Mouse (Mus musculus): Measurements from ENCODE around the gene Parn. TPM values are rescaled to one million over a fixed set of nuclear protein-coding genes. Genes with fewer than 3 reads are reported as not detected.
A peak's percentile ranks its signal among the peaks of the same experiment; 100 is the strongest.

Parn gene
- total RNA-seq, 2 experiments from 2014 or later, result 25.0 to 38.3 TPM

GRCm38 (mm10) chr16:13557784-13558183 is 110.2 kb downstream of the Parn start:
- DNase-seq (ENCODE audit: low spot score in 2 of 2), result no peak

GRCm38 (mm10) chr16:13556954-13557470 is 111.0 kb downstream of the Parn start:
- DNase-seq (ENCODE audit: low spot score in 2 of 2), result no peak

GRCm38 (mm10) chr16:13556446-13556845 is 111.5 kb downstream of the Parn start:
- no peak for DNase-seq (ENCODE audit: low spot score in 2 of 2)

GRCm38 (mm10) chr16:13550667-13551066 is 117.3 kb downstream of the Parn start:
- no peak for DNase-seq (ENCODE audit: low spot score in 2 of 2)

- no peak for DNase-seq (ENCODE audit: low spot score in 2 of 2)
Measured at GRCm38 (mm10) chr16:13549976-13550375, 118.0 kb downstream of the Parn start.

GRCm38 (mm10) chr16:13541816-13542215 is 126.2 kb downstream of the Parn start:
- no peak for DNase-seq (ENCODE audit: low spot score in 2 of 2)

- DNase-seq (ENCODE audit: low spot score in 2 of 2), result no peak
Measured at GRCm38 (mm10) chr16:13541121-13541747, 126.7 kb downstream of the Parn start.

GRCm38 (mm10) chr16:13538933-13539648 is 128.9 kb downstream of the Parn start:
- no peak for DNase-seq (ENCODE audit: low spot score in 2 of 2)

- DNase-seq (ENCODE audit: low spot score in 2 of 2), result no peak
Measured at GRCm38 (mm10) chr16:13538213-13538932, 129.6 kb downstream of the Parn start.

- no peak for DNase-seq (ENCODE audit: low spot score in 2 of 2)
Measured at GRCm38 (mm10) chr16:13536404-13536803, 131.6 kb downstream of the Parn start.

GRCm38 (mm10) chr16:13535856-13536255 is 132.1 kb downstream of the Parn start:
- no peak for DNase-seq (ENCODE audit: low spot score in 2 of 2)

GRCm38 (mm10) chr16:13532840-13533239 is 135.1 kb downstream of the Parn start:
- DNase-seq (ENCODE audit: low spot score in 2 of 2), result no peak

- DNase-seq (ENCODE audit: low spot score in 2 of 2), result no peak
Measured at GRCm38 (mm10) chr16:13531279-13531678, 136.7 kb downstream of the Parn start.

- no peak for DNase-seq (ENCODE audit: low spot score in 2 of 2)
Measured at GRCm38 (mm10) chr16:13521359-13521758, 146.6 kb downstream of the Parn start.

GRCm38 (mm10) chr16:13520301-13520700 is 147.7 kb downstream of the Parn start:
- no peak for DNase-seq (ENCODE audit: low spot score in 2 of 2)

- no peak for DNase-seq (ENCODE audit: low spot score in 2 of 2)
Measured at GRCm38 (mm10) chr16:13516214-13516613, 151.8 kb downstream of the Parn start.

GRCm38 (mm10) chr16:13515524-13515923 is 152.4 kb downstream of the Parn start:
- DNase-seq (ENCODE audit: low spot score in 2 of 2), result no peak

- DNase-seq (ENCODE audit: low spot score in 2 of 2), result peak; percentile 38 to 55
Measured at GRCm38 (mm10) chr16:13505055-13505454, 162.9 kb downstream of the Parn start.

GRCm38 (mm10) chr16:13504476-13504875 is 163.5 kb downstream of the Parn start:
- DNase-seq (ENCODE audit: low spot score in 2 of 2), result no peak

- DNase-seq (ENCODE audit: low spot score in 2 of 2), result no peak
Measured at GRCm38 (mm10) chr16:13498923-13499322, 169.0 kb downstream of the Parn start.

GRCm38 (mm10) chr16:13493981-13494380 is 174.0 kb downstream of the Parn start:
- DNase-seq (ENCODE audit: low spot score in 2 of 2), result peak; percentile 23 to 29

- no peak for DNase-seq (ENCODE audit: low spot score in 2 of 2)
Measured at GRCm38 (mm10) chr16:13492996-13493395, 175.0 kb downstream of the Parn start.

Data from adrenal gland, adult 18-20 months (tissue).